Mouse (Mus musculus): ENCODE data around the gene Cckar.

Cckar gene

GRCm38 (mm10) chr5:53707235-53708177, at the start of gene Cckar:
Cckar (minus strand) TSS chr5:53707705.
- CTCF ChIA-PET, result interaction anchor here in 1 of 4 experiments (0.6 kb wide), 1 partner anchor 61 kb away, joined by 4 read pairs; no protein-coding TSS in a partner anchor
- POLR2A ChIA-PET, result interaction anchor here in 1 of 4 experiments (0.6 kb wide), 1 partner anchor 65 kb away, joined by 4 read pairs; no protein-coding TSS in a partner anchor

DNA sequence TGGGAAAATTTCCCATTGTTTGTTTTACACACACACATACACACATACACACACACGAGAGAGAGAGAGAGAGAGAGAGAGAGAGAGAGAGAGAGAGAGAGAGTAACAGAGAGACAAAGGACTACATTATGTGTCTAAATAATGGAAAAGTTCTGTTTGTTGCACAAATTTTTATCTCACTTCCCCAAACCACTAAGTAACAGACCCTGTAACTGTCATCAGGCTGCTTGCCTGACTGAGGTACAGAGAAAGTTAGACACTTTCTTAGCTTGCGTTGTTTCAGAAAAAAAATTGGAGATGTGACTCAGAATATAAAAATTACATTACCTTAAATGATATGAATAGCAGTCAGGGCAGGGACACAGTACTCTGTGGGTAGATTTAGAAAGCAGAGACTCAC, 36.6 kb upstream of the Cckar start:
- CTCF ChIA-PET, result no interaction called here

GRCm38 (mm10) chr5:53732933-53733332, 25.4 kb upstream of the Cckar start:
- POLR2A ChIA-PET, result no interaction called here
- CTCF ChIA-PET, result no interaction called here

More for the DNA sequence above, 36.6 kb upstream of the Cckar start:
- POLR2A ChIA-PET, result no interaction called here

- ChIA-PET CTCF (no interaction called here), POLR2A (interaction anchor here in 1 of 4 experiments (0.7 kb wide), 1 partner anchor 422 kb away, joined by 3 read pairs; no protein-coding TSS in a partner anchor)
Measured at GRCm38 (mm10) chr5:53727606-53728005, 20.1 kb upstream of the Cckar start.

GRCm38 (mm10) chr5:53726011-53726410, 18.5 kb upstream of the Cckar start:
- POLR2A ChIA-PET, result no interaction called here
- CTCF ChIA-PET, result interaction anchor here in 1 of 4 experiments (0.7 kb wide), 1 partner anchor 422 kb away, joined by 3 read pairs; no protein-coding TSS in a partner anchor

- CTCF ChIA-PET, result no interaction called here
- POLR2A ChIA-PET, result interaction anchor here in 1 of 4 experiments (0.6 kb wide), 1 partner anchor 11 kb away, joined by 3 read pairs; no protein-coding TSS in a partner anchor
Measured at GRCm38 (mm10) chr5:53716462-53716861, 9.0 kb upstream of the Cckar start.

DNA sequence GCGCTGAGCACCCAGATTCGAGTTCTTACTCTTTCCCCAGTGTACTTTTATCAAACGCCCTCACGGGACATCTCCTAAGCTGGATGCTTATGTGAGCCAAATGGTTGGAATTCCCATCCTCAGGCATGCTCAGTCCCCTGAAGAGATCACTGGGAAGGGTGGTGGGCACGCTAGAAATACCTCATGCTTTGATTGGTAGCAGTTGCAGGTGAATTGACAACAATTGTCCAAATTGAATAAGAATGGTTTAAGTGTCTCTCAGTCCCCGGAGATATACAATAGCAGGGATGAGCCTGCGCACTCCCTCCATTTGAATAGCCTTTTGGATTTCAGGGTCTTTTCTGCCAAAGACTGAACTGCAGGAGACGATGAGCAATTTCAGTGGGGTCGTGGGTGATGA, 3.8 kb upstream of the Cckar start:
- ChIA-PET CTCF (interaction anchor here in 1 of 4 experiments (0.5 kb wide), 1 partner anchor 395 kb away, joined by 5 read pairs; no protein-coding TSS in a partner anchor), POLR2A (interaction anchor here in 1 of 4 experiments (0.6 to 1.1 kb wide), 2 partner anchors 40 to 109 kb away, joined by 5 to 6 read pairs; no protein-coding TSS in a partner anchor)

- POLR2A ChIA-PET, result interaction anchor here in 1 of 4 experiments (0.6 kb wide), 1 partner anchor 64 kb away, joined by 4 read pairs; no protein-coding TSS in a partner anchor
- CTCF ChIA-PET, result interaction anchor here in 1 of 4 experiments (0.6 kb wide), 1 partner anchor 62 kb away, joined by 4 read pairs; no protein-coding TSS in a partner anchor
Measured at GRCm38 (mm10) chr5:53708191-53708590, 686 bp upstream of the Cckar start.

DNA sequence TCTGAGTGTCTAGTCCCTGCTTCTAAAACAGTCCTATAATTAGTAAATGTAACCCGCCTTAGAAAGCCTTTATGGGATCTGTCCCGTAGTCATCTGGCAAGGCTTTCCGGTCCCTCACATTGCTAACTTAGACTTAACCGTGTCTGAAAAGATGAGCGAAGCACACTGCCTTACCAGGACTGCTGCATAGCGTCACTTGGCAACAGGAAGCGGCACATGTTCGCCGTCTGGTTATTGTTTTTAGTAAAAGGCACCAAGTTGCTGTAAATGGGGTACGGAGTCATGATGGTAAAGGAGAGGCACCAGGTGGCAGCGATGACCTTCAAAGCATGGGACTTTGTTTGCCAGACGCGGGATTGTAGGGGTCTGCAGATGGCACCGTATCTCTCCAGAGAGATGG, 4.8 kb downstream of the Cckar start:
- ChIA-PET POLR2A (interaction anchor here in 2 of 4 experiments (1.5 to 1.6 kb wide), 2 partner anchors 8 to 31 kb away, joined by 3 read pairs; no protein-coding TSS in a partner anchor), CTCF (no interaction called here)

DNA sequence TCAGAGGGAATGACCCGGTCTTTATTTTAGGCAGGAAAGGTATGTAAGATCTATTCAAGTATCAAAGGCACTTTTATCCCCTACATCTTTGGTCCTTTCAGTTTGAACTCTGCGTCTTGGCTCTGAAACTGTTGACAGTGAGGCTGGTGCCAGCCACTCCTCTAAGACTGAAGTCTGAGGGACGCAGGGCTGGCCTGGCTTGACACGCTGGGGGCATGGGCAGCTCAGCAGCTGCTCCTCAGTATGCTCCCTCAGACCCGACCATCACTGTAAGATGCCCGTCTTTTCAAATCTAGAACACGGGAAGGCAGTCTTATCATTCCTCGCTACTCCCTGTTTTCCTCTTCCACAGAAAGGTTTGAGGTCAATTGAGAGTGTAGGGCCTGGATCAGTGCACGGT, 9.7 kb downstream of the Cckar start:
- ChIA-PET POLR2A (interaction anchor here in 1 of 4 experiments (0.6 to 1.1 kb wide), 2 partner anchors 11 to 189 kb away, joined by 3 to 4 read pairs; no protein-coding TSS in a partner anchor), CTCF (interaction anchor here in 1 of 4 experiments (0.7 kb wide), 1 partner anchor 23 kb away, joined by 4 read pairs; no protein-coding TSS in a partner anchor)

DNA sequence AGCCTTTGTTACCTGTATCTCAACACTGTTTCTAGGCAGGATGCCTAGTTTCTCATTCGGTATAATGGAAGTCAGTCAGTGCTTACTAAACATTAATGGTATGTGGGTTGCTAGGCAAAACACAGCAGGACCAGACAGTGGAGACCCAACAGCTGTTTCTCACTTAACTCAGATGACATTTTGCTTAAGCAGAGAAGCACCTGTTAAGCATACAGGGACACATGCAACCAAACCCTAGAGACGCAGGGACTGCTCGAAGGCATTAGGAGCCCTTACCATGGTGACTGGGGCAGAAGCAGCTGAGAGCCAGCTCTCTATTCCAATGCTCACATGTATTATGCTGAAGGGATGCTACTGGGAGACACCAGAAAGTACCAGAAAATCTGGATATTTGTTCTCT, 10.8 kb downstream of the Cckar start:
- ChIA-PET CTCF (interaction anchor here in 1 of 4 experiments (0.6 kb wide), 1 partner anchor 370 kb away, joined by 3 read pairs; no protein-coding TSS in a partner anchor), POLR2A (interaction anchor here in 1 of 4 experiments (1.0 kb wide), 1 partner anchor 22 kb away, joined by 3 read pairs; no protein-coding TSS in a partner anchor)

DNA sequence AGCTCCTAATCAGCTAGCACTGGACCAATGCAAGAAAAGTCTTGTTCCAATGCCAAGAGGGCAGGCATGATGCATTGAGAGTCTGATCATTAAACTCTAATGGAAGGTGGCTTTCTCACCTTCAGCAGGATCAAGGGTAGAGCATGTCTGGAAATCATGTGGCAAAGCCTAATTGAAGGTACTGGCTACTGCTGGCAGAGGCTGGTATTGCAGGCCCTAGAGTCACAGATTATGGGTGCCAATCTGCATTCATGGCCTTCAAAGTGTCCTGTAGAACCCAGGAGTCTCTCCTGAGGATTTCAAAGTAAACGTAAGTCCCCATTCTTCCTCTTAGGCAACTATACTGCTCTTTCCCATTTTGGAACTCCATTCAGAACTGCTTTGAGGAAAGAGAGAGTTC, 14.8 kb downstream of the Cckar start:
- ChIA-PET CTCF (no interaction called here), POLR2A (interaction anchor here in 1 of 4 experiments (1.4 kb wide), 1 partner anchor 13 kb away, joined by 4 read pairs; no protein-coding TSS in a partner anchor)

- ChIA-PET CTCF (interaction anchor here in 1 of 4 experiments (0.7 kb wide), 1 partner anchor 191 kb away, joined by 3 read pairs; no protein-coding TSS in a partner anchor), POLR2A (interaction anchor here in 1 of 4 experiments (1.4 kb wide), 1 partner anchor 13 kb away, joined by 4 read pairs; no protein-coding TSS in a partner anchor)
Measured at GRCm38 (mm10) chr5:53692100-53692499, 15.4 kb downstream of the Cckar start.

DNA sequence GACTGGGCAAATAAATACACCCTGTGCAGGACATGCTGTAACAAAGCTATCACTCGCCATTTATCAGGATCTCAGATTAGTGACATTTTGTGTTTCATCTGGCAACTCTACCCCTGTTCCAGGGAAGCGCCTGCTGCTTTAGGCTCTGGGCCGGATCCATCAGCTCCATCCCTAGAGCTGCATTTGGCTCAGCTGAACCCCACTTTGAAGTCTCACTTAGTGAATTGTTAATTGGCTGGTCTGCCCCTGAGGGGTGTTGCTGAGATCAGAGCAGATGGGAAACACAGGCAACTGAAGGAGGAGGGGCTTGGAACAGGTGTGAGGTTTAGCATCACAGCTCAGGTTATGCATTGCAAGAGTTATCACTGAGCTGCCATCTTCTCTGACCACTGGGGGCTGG, 15.9 kb downstream of the Cckar start:
- POLR2A ChIA-PET, result interaction anchor here in 1 of 4 experiments (1.4 kb wide), 1 partner anchor 12 kb away, joined by 4 read pairs; no protein-coding TSS in a partner anchor
- CTCF ChIA-PET, result interaction anchor here in 1 of 4 experiments (0.7 kb wide), 1 partner anchor 191 kb away, joined by 3 read pairs; no protein-coding TSS in a partner anchor

GRCm38 (mm10) chr5:53688326-53688725, 19.2 kb downstream of the Cckar start:
- POLR2A ChIA-PET, result interaction anchor here in 1 of 4 experiments (0.6 kb wide), 1 partner anchor 15 kb away, joined by 3 read pairs; no protein-coding TSS in a partner anchor
- CTCF ChIA-PET, result interaction anchor here in 1 of 4 experiments (0.6 kb wide), 1 partner anchor 308 kb away, joined by 3 read pairs; no protein-coding TSS in a partner anchor

DNA sequence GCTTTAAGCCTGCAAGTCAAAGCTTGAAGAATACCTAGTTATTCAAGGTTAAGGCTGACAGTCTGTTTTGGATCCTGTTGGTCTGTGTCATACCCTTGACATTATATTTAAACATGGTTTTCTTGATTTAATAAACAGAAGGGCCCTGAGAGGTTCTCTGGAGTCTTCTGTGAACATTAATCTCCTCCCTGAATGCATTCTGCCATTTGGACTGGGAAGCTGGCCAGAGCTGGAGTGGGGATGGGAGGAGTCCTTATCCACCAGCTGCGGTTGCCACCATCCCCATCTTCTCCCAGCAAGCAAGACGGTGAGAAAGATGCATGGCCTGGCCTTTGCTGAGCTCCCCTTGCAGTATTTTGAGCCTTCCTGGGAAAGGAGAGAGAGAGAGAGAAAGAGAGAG, 21.1 kb downstream of the Cckar start:
- CTCF ChIA-PET, result interaction anchor here in 1 of 4 experiments (0.6 kb wide), 1 partner anchor 28 kb away, joined by 3 read pairs; no protein-coding TSS in a partner anchor

DNA sequence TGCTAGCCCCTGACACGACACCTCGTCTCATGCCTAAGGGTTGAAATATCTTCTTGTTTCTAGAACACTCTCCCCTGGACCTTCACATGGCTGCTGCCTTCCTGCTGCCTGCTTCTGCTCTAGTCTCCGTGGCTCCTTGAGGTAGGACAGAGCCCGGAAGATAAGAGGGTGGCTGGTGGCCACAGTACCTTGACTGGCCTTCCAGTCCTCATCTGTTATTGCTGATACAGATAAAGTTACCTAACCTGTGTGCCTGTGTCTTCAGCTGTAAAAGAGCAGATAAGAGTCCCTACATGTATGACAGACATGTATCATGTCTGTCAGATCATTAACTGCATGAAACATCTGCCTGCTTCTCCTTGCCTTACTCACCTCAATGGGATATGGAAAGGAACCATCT, 21.9 kb downstream of the Cckar start:
- POLR2A ChIA-PET, result no interaction called here
- CTCF ChIA-PET, result interaction anchor here in 1 of 4 experiments (0.6 kb wide), 1 partner anchor 28 kb away, joined by 3 read pairs; no protein-coding TSS in a partner anchor

More for the DNA sequence above, 21.1 kb downstream of the Cckar start:
- POLR2A ChIA-PET, result interaction anchor here in 2 of 4 experiments (0.8 to 1.3 kb wide), 3 partner anchors 12 to 15 kb away, joined by 3 read pairs; no protein-coding TSS in a partner anchor

GRCm38 (mm10) chr5:53684417-53684816, 23.1 kb downstream of the Cckar start:
- ChIA-PET POLR2A (interaction anchor here in 1 of 4 experiments (2.1 kb wide), 1 partner anchor 13 kb away, joined by 5 read pairs; no protein-coding TSS in a partner anchor), CTCF (interaction anchor here in 1 of 4 experiments (1.2 kb wide), 1 partner anchor 27 kb away, joined by 3 read pairs; no protein-coding TSS in a partner anchor)

Measured in embryonic stem cell, embryonic (primary cell).